Comparison of ENCODE assay signal across 26 mouse cellular contexts in genomic region chr16:78341356-78341755, GRCm38 (mm10). TPM values are rescaled to one million over a fixed set of nuclear protein-coding genes. Genes with fewer than 3 reads are reported as not detected.
DNase-seq lines count a peak whose midpoint lies in the region; ATAC-seq lines count a peak whose summit lies in the region.
"Had no signal": no experiment of that assay in that cellular context is flagged by ENCODE, and none has a peak within 500 bp of the region (broad histone marks: within the 10 kb centered on the region; RNA-seq: fewer than 3 reads in every experiment).

No protein-coding gene starts in this region.

- H3K4me3 ChIP-seq in forebrain, embryonic 11.5 days (ENCODE audit: low read depth, low read length): no peak overlapping the region
- no peak overlapping the region for H3K4me3 ChIP-seq in forebrain, embryonic 16.5 days (replicated peaks; ENCODE audit: low read length)
- H3K4me3 ChIP-seq in liver, embryonic 11.5 days (ENCODE audit: low read depth, low read length): no peak overlapping the region
- H3K4me3 ChIP-seq: gastrocnemius, adult 2 months; hindbrain, embryonic 12.5 days; left cerebral cortex, adult 2 months; limb, embryonic 12.5 days; lung, embryonic 15.5 days had no signal

- no peak overlapping the region for H3K27ac ChIP-seq in forebrain, embryonic 11.5 days (ENCODE audit: low read depth, low read length)
- no peak overlapping the region for H3K27ac ChIP-seq in forebrain, embryonic 16.5 days (ENCODE audit: low read length)
- H3K27ac ChIP-seq in liver, embryonic 11.5 days (ENCODE audit: low read depth, low read length): no peak overlapping the region
- H3K27ac ChIP-seq: gastrocnemius, adult 2 months; hindbrain, embryonic 12.5 days; left cerebral cortex, adult 2 months; limb, embryonic 12.5 days; lung, embryonic 15.5 days had no signal

- no peaks in the 10 kb centered on the region for H3K4me1 ChIP-seq in forebrain, embryonic 11.5 days (replicated peaks; ENCODE audit: control insufficient read depth, insufficient read depth, low read length)
- H3K4me1 ChIP-seq in forebrain, embryonic 16.5 days (replicated peaks; ENCODE audit: control insufficient read depth, insufficient read depth, low read length): no peaks in the 10 kb centered on the region
- H3K4me1 ChIP-seq in liver, embryonic 11.5 days (replicated peaks; ENCODE audit: control insufficient read depth, insufficient read depth, low read length): no peaks in the 10 kb centered on the region
- H3K4me1 ChIP-seq: hindbrain, embryonic 12.5 days had no signal

- ATAC-seq in forebrain, embryonic 11.5 days (replicated peaks; ENCODE audit: low FRiP score): peak; percentile 46; the same call in 1 of the 2 replicates
- ATAC-seq in forebrain, embryonic 16.5 days: peak; percentile 58; the same call in 1 of the 2 replicates
- ATAC-seq in liver, embryonic 11.5 days (replicated peaks; ENCODE audit: low FRiP score): no peak
- ATAC-seq: intestine, postnatal 0 days; Patski had no signal

- no peak overlapping the region for H3K9ac ChIP-seq in forebrain, embryonic 11.5 days (ENCODE audit: low read length)
- no peak overlapping the region for H3K9ac ChIP-seq in forebrain, embryonic 16.5 days (replicated peaks; ENCODE audit: low read depth, low read length)
- no peak overlapping the region for H3K9ac ChIP-seq in liver, embryonic 11.5 days (ENCODE audit: low read depth, low read length)
- H3K9ac ChIP-seq: hindbrain, embryonic 12.5 days; limb, embryonic 12.5 days; lung, embryonic 15.5 days had no signal

- H3K27me3 ChIP-seq in forebrain, embryonic 11.5 days (ENCODE audit: control insufficient read depth, insufficient read depth, low read length): no peaks in the 10 kb centered on the region
- no peaks in the 10 kb centered on the region for H3K27me3 ChIP-seq in forebrain, embryonic 16.5 days (replicated peaks; ENCODE audit: control insufficient read depth, insufficient read depth, low read length)
- H3K27me3 ChIP-seq in liver, embryonic 11.5 days (replicated peaks; ENCODE audit: control insufficient read depth, insufficient read depth, low read length): no peaks in the 10 kb centered on the region
- H3K27me3 ChIP-seq: hindbrain, embryonic 12.5 days; limb, embryonic 12.5 days; lung, embryonic 15.5 days; Patski had no signal

- WGBS in forebrain, embryonic 11.5 days: 74% methylated on average over 4 of the region's 4 CpGs
- 43% methylated on average over 4 of the region's 4 CpGs for WGBS in forebrain, embryonic 16.5 days
- WGBS in liver, embryonic 11.5 days: 93% methylated on average over 4 of the region's 4 CpGs

- intact Hi-C loops in heart, postnatal 25 days (cut with DNase I): no loop called here

- peak; percentile 30 for DNase-seq in heart, adult 11 months
- no peak for DNase-seq in heart, postnatal 25 days (ENCODE audit: low spot score)
- DNase-seq in R1 (ENCODE audit: low read depth, low spot score): peak; percentile 39
- DNase-seq in forebrain, embryonic 11.5 days (ENCODE audit: low spot score): no peak
- DNase-seq in urinary bladder, postnatal 25 days (ENCODE audit: low spot score): no peak
- no peak for DNase-seq in liver, embryonic 11.5 days (ENCODE audit: low spot score)
- no peak for DNase-seq in thymus, postnatal 10 days (ENCODE audit: low spot score in 2 of 2)
- DNase-seq: adrenal gland, postnatal 36 days; cerebellum, adult 2 months; cerebellum, postnatal 14 days; gastrocnemius, adult 2 months; gastrocnemius, postnatal 36 days; heart, postnatal 14 days; kidney, adult 9 months; kidney, postnatal 14 days; layer of hippocampus, adult 9-11 months; midbrain, embryonic 14.5 days; thymus, postnatal 14 days had no signal

- H3K36me3 ChIP-seq in forebrain, embryonic 11.5 days (ENCODE audit: control insufficient read depth, insufficient read depth, low read length): no peaks in the 10 kb centered on the region
- peaks cover under 1% of the 10 kb centered on the region; the same call in 1 of the 2 replicates for H3K36me3 ChIP-seq in forebrain, embryonic 16.5 days (ENCODE audit: control insufficient read depth, insufficient read depth)
- no peaks in the 10 kb centered on the region for H3K36me3 ChIP-seq in liver, embryonic 11.5 days (ENCODE audit: control insufficient read depth, insufficient read depth, low read length)

- H3K9me3 ChIP-seq in forebrain, embryonic 11.5 days (ENCODE audit: control insufficient read depth, low read length): no peaks in the 10 kb centered on the region
- H3K9me3 ChIP-seq in forebrain, embryonic 16.5 days (ENCODE audit: control insufficient read depth, low read length): no peaks in the 10 kb centered on the region
- no peaks in the 10 kb centered on the region for H3K9me3 ChIP-seq in liver, embryonic 11.5 days (ENCODE audit: control insufficient read depth, low read length)
- H3K9me3 ChIP-seq: hindbrain, embryonic 12.5 days; limb, embryonic 12.5 days; lung, embryonic 15.5 days had no signal

- H3K4me2 ChIP-seq in forebrain, embryonic 11.5 days (ENCODE audit: low read depth, low read length, severe bottlenecking): no peak overlapping the region
- no peak overlapping the region for H3K4me2 ChIP-seq in forebrain, embryonic 16.5 days (ENCODE audit: low read length)
- H3K4me2 ChIP-seq in liver, embryonic 11.5 days: no peak overlapping the region
- H3K4me2 ChIP-seq: hindbrain, embryonic 12.5 days; limb, embryonic 12.5 days; lung, embryonic 15.5 days had no signal

RNA-seq across cellular contexts. Expression of gene Btg3, which starts 35.6 kb away (rescaled TPM):
- 10 to 100 TPM in 1 of 2 experiments, 1 to 10 TPM in 1; 7.1 to 10.2 TPM for total RNA-seq in heart, postnatal 25 days (2021)
- polyA plus RNA-seq in forebrain, embryonic 11.5 days (2014; fragmentation: Nextera tagmentation; extraction: Ambion mirVana): 51.2 and 57.7 TPM in 2 replicates
- 23.3 and 28.9 TPM in 2 replicates for polyA plus RNA-seq in forebrain, embryonic 16.5 days (2015; fragmentation: Nextera tagmentation; extraction: Ambion mirVana)
- 42.7 and 46.7 TPM in 2 replicates for polyA plus RNA-seq in liver, embryonic 11.5 days (2014; fragmentation: Nextera tagmentation; extraction: Ambion mirVana)

RNA-seq across cellular contexts. Expression of gene Cxadr, which starts 40.1 kb away (rescaled TPM):
- 10 to 100 TPM; 52.4 to 55.6 TPM for total RNA-seq in heart, postnatal 25 days (2021)
- 57.1 and 63.4 TPM in 2 replicates for polyA plus RNA-seq in forebrain, embryonic 11.5 days (2014; fragmentation: Nextera tagmentation; extraction: Ambion mirVana)
- 184 and 188 TPM in 2 replicates for polyA plus RNA-seq in forebrain, embryonic 16.5 days (2015; fragmentation: Nextera tagmentation; extraction: Ambion mirVana)
- 13.2 and 14.7 TPM in 2 replicates for polyA plus RNA-seq in liver, embryonic 11.5 days (2014; fragmentation: Nextera tagmentation; extraction: Ambion mirVana)
- total RNA-seq: MEL had no signal

Comparison
In these comparisons a context has a peak if more than half of its experiments do, and no peak if none do; other contexts are left out.
1. DNase-seq: peak in heart, adult 11 months (single experiment) and R1 (single experiment); none in heart, postnatal 25 days (single experiment), forebrain, embryonic 11.5 days (single experiment), urinary bladder, postnatal 25 days (single experiment), liver, embryonic 11.5 days (single experiment) and thymus, postnatal 10 days (0 of 2).